Mouse (Mus musculus): Measurements from ENCODE around the gene Olfr535.
"Not testable (repeated sequence)": the region's sequence is repeated elsewhere in the genome, so short reads cannot be mapped to it uniquely, and the experiment has no call there.

Olfr535 gene

DNA sequence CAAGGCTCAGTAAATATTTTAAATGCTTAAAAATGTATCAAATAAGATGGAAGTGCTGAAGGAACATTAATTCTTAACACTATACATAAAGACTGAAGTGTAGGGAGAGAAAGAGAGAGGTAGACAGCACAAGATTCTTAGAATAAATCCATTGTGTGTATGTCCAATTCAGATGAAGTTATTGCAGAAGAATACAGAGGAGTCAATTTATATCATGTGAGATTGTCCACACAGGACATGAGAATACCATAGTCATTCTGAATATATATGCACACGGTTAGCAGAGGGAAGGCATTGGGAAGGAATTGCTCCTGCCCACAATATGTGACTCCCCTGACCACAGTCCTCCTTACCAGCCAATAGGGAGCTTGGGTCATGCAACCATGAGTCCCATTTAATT, at the start of gene Olfr535:
TSS of gene Olfr535 (plus strand) at position 301 of the 400 bp plus-strand sequence.
- DNase-seq (ENCODE audit: low spot score in 2 of 2) = no peak

DNA sequence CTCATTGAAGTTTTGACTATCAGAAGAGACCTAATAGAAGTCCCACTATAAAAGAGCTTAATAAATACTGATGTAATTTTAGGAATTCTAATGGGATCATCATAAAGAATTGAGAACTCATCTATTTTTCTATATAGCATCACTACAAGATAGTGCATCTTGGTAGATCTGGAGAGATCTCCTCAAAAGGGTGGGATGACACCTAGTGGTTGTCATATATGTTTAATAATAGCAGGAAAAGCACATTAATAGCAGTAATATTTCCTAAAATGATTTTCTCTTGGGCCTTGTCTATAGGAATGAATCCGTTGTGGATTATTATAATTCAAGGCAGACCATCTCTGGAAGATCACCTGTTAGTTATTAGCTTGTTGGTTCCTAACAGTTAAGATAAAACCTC, 40.9 kb upstream of the Olfr535 start:
- DNase-seq (ENCODE audit: low spot score in 2 of 2) = no peak

DNA sequence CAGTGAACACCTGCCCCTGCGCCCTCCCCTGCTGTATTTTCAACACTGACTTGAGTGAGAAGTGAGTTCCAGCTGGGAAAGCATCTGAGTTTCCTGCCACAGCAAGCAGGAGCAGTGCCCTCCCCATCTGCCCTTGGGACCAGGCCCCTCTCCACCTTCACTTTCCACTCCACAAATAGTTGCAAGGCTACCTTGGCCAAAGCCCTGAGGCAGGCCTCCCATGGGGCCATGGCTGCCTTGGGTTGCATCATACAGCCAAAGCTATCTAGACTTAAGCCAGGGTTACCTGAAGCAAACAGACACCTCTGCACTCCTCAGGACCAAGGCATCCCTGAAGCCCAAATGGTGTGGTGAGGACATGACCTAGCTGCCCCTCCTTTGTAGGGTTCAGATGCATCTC, 20.9 kb upstream of the Olfr535 start, which contains the start of gene Olfr533:
TSS of gene Olfr533 (plus strand) at position 301 of the 400 bp plus-strand sequence.
- not testable (repeated sequence) for DNase-seq (ENCODE audit: low spot score in 2 of 2)

DNA sequence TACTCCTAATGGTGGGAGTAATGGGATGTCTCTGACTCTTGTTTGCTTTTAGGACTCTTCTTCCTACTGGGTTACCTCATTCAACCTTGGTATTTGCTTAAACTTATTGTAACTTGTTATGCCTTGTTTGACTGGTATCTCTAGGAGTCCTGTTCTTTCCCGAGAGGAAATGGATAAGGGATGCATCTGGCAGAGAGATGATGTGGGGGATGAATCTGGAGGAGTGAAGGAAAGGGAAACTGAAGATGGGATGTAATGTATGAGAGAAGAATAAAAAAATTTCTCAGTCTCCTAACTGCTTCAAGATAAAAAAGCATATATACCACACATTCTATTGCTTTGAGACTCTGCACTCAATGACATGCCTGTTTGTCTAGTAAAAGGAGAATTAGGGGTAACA, 6.1 kb upstream of the Olfr535 start:
- peak; percentile 14 to 15 for DNase-seq (ENCODE audit: low spot score in 2 of 2)

DNA sequence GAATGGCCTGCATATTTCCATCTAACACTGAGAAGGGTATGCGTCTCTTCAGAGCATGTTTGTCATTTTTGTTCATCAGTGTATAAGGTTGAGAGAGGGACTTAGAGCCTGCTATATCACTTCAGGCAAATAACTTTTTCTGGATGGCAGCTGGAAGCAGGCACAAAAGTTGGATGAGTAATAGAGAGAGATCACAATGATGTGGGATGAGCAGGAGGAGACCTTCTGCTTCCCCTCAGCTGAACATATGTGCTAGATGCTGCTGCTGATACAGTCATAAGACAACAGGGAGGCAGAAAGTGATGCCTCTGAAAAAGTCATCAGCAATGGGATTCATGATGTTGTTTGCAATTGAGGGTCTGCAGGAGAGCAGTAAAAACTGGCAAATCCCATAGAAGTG, 5.3 kb upstream of the Olfr535 start:
- peak; percentile 68 to 74 for DNase-seq (ENCODE audit: low spot score in 2 of 2)

DNA sequence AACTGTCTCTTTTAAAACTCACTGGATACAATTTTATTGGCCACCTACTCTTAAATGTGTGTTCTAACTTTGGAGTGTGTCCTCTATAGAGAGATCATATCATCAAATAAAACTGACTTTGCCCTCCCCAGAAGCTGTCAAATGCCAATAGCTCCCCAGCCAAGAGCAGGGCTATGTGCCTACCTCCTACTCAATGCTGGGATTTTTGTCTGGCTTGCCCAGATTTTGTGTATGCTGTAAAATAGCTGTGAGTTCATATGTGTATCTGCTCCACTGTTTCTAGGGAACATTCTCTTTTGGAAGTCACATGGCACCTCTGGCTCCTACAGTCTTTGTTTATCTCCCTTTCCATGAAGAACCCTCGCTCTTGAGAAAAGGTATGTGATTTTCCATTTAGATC, 5.0 kb downstream of the Olfr535 start:
- no peak for DNase-seq (ENCODE audit: low spot score in 2 of 2)

DNA sequence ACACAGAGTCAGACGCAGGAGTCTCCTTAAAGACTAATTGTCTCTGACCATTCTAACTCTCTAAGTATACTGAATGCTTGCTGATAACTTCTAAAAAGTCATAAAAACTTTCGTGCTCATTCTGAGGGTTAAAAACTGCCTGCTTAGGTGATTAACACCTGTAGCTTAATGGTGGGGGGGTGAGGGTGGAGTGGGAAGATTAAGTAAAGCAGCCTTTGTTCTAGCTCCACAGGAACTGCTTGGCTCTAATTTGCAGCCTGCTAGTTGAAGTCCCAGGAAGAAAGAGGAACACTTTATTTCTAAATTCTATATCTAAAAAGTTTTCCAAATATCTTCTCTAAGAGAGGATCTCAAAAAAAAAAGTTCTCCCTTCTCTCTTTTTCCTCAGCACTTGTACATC, 10.2 kb downstream of the Olfr535 start:
- DNase-seq (ENCODE audit: low spot score in 2 of 2) = no peak

DNA sequence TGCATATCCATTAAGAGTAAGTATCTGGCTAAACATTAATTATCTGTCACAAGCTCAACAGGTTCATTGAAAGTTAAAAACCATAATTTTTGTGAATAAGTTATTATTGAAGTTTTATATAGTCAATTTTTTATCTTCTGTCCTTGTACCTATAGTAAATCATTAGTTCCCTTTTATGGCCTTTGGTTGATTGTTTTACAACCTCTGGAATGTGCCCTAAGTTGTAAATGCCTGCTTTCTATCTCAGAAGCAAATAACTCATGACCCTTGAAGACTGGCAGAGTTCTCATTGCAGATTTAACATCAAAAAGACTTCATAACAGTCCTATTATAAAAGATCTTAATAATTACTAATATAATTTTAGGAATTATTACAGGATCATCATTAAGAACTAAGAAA, 10.7 kb downstream of the Olfr535 start:
- DNase-seq (ENCODE audit: low spot score in 2 of 2) = no peak

DNA sequence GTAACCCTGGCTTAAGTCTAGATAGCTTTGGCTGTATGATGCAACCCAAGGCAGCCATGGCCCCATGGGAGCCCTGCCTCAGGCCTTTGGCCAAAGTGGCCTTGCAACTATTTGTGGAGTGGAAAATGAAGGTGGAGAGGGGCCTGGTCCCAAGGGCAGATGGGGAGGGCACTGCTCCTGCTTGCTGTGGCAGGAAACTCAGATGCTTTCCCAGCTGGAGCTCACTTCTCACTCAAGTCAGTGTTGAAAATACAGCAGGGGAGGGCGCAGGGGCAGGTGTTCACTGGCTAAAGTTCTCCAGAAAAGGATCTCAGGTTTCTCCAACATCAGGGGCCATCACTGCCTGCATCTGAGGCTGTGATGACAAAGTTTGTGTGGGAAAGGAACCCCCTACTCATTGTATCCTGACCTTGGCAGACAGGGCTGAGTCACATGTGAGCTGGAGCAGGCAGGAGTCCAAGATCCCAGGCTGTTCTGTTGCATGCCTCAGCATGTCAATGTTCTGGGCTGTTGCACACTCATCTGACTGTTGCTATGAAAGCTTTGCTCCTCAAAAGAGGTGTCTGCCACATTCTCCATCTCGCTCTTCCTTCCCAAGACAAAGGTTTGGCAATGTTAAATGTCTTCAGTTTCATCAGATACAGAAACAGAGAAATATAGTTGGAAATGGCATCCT, 23.5 kb downstream of the Olfr535 start, which contains the start of gene Olfr536:
TSS of gene Olfr536 (minus strand) at position 51 of the 676 bp plus-strand sequence.
- DNase-seq (ENCODE audit: low spot score in 2 of 2) = not testable (repeated sequence)

DNA sequence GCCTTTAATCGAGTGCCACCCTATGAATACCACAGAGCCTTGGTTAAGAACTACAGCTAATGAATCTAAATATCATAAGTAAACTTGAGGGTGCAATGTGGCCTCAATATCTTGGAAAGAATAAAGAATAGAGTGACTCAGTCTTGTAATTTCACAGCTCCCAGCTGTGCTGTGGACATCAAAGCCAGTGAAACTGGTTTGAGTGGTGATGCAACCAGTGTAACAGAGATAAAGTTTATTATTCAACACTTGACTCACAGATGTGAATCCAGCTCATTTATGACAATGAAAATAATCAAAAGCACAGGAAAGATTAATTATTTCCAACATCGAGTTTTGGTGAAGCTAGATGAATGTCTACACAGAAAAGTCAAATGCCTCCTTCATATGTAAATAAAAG, 55.7 kb downstream of the Olfr535 start:
- DNase-seq (ENCODE audit: low spot score in 2 of 2) = no peak

Measured in right cerebral cortex, adult 2 months (tissue).